Mouse (Mus musculus): ENCODE measurements around the gene Ptafr. TPM values are rescaled to one million over a fixed set of nuclear protein-coding genes. Genes with fewer than 3 reads are reported as not detected.

Gene Ptafr
- polyA plus RNA-seq (2021; fragmentation: Nextera tagmentation), result 2.1 and 4.0 TPM in 2 replicates
- long read RNA-seq, experiment 1, partial matches to known transcripts, result 0 of 5 reads
- long read RNA-seq, experiment 1, other reads (novel, unspliced or antisense), result 4 of 5 reads
- long read RNA-seq, experiment 2, partial matches to known transcripts, result 0 of 2 reads
- long read RNA-seq, experiment 2, other reads (novel, unspliced or antisense), result 0 of 2 reads

DNA sequence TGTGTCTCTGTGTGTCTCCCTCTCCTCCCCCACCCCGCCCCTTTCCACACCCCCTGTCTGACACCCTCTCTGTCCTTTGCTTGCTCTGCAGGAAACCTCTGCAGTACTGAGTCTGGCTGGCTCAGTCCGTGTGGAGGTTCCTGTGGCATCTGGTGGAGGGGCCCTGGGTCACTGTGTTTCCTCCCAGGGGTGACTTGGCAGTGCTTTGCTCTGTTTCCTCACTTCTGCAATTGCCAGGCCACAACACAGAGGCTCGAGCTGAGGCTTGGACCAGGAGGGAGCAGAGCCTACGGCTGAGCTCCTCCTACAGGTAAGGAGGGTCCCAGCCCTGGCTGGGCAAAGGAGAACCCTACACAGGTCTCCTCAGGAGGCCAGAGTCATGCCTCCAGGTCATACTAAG lies at the start of gene Ptafr:
TSS of gene Ptafr (plus strand) at position 103 of the 400 bp plus-strand sequence.

DNA sequence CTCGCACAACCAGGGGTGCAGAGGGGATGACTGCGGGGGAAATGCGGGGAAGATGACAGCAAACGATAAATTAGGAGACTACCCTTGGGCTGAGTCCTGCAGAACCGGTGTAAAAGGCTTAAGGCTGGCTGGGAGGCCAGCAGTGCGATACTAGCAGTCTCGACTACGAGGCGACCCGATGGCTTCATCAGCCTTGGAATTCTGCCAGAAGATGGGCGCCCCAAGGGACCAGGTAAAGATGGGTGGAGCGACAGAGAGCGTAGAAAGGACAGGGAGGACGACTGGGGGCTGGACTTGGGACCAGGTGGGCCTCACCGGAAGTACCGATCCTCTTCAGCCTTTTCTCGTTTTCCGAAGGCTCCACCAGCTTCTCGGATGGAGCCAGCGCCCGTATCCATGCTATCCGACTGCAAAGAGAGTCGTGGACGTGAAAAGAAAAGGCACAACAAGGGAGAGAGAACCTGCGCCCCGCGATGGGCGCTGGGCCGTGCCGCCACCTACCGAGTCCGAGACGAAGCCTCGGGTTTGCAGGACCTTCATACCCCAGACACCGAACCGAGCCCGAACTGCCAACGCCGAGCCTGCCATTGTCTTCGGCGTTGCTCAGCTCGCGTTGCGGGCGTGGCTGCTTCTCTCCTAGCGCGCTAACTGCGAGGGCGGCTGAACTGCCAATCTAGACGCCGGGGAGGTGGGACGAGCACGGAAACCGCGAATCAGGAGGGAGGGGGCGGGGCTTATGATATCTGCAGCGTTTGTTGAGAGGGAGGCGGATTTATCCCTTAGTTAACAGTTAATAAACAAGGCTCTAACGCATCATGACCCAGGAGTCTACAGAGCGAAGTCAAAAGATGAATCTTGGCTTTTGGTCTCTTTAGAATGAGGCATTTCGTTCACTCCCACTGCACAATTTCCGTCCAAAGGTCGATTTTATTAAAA lies 30.6 kb upstream of the Ptafr start, which contains the start of gene Atpif1:
TSS of gene Atpif1 (minus strand) at position 679 of the 936 bp plus-strand sequence.

DNA sequence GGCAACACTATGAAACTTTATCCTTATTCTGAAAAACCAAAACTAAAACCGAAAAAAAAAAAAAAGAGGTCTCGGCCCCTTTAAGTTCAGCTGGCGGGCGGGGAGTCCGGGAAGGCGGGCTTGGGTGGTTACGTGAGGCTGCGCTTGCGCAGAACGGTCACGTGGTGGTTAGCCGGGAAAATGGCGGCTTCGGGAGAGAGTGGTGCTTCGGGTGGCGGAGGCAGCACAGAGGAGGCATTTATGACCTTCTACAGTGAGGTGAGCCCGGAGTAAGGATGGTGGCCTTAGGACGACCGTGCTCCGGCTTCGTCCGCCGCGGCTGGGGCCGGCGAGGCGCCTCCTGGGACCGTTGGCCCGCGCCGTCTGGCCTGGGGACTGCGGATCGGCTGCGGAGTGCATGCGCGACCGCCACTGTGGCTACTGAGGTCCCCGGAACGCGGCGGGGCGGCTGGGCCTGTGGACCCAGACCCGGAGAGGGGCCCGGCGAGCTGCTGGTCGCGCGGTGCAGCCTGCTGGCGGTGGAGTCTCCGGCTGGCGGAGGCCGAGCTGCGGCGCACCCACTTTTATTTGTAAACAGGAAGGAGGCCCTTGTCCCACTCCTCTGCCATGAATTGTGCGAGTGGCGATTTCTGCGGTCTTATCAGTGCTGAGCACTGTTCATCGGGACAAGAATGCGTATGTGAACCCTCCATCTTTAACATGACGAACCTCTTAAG lies 28.3 kb upstream of the Ptafr start, which contains the start of gene Dnajc8:
TSS of gene Dnajc8 (plus strand) at position 145 of the 716 bp plus-strand sequence.

Other genes with a start within 250 kb of the Ptafr start
- 52.5 and 52.7 TPM in 2 replicates for gene Trnau1ap, start 234.5 kb upstream of the Ptafr start, polyA plus RNA-seq (2021; fragmentation: Nextera tagmentation)
- 5.5 TPM in 2 replicates for gene Rcc1, start 210.5 kb upstream of the Ptafr start, polyA plus RNA-seq (2021; fragmentation: Nextera tagmentation)
- 1.4 and 1.6 TPM in 2 replicates for gene Phactr4, start 141.6 kb upstream of the Ptafr start, polyA plus RNA-seq (2021; fragmentation: Nextera tagmentation)
- 4.4 and 5.3 TPM in 2 replicates for gene Med18, start 100.1 kb upstream of the Ptafr start, polyA plus RNA-seq (2021; fragmentation: Nextera tagmentation)
- gene Sesn2, start 53.6 kb upstream of the Ptafr start, polyA plus RNA-seq (2021; fragmentation: Nextera tagmentation), result 8.4 and 8.5 TPM in 2 replicates
- gene Atpif1, start 30.4 kb upstream of the Ptafr start, polyA plus RNA-seq (2021; fragmentation: Nextera tagmentation), result 1,444 and 1,702 TPM in 2 replicates
- gene Dnajc8, start 28.5 kb upstream of the Ptafr start, polyA plus RNA-seq (2021; fragmentation: Nextera tagmentation), result 87.8 and 95.3 TPM in 2 replicates
- gene Eya3, start 74.9 kb downstream of the Ptafr start, polyA plus RNA-seq (2021; fragmentation: Nextera tagmentation), result 17.8 and 21.8 TPM in 2 replicates
- gene Xkr8, start 168.5 kb downstream of the Ptafr start, polyA plus RNA-seq (2021; fragmentation: Nextera tagmentation), result 2.0 and 3.0 TPM in 2 replicates
- gene Smpdl3b, start 193.2 kb downstream of the Ptafr start, polyA plus RNA-seq (2021; fragmentation: Nextera tagmentation), result 2.6 and 3.6 TPM in 2 replicates
- gene Rpa2, start 204.3 kb downstream of the Ptafr start, polyA plus RNA-seq (2021; fragmentation: Nextera tagmentation), result 18.4 and 19.9 TPM in 2 replicates
- 0.59 and 0.72 TPM in 2 replicates for gene Themis2, start 232.3 kb downstream of the Ptafr start, polyA plus RNA-seq (2021; fragmentation: Nextera tagmentation)